Mouse (Mus musculus) cerebellum, postnatal 10 days (tissue): ENCODE results near the gene Ksr2.

Source experiments
- DNase-seq, 2 experiments: peaks; one replicate each; pipeline ENCODE4 v3.0.0; 2021; ENCODE audit warnings: mixed read lengths in 2 of 2

The Ksr2 gene

GRCm38 (mm10) chr5:117628351-117628750, 214.6 kb downstream of the Ksr2 start:
- peak; percentile 64 to 76 for DNase-seq

DNA sequence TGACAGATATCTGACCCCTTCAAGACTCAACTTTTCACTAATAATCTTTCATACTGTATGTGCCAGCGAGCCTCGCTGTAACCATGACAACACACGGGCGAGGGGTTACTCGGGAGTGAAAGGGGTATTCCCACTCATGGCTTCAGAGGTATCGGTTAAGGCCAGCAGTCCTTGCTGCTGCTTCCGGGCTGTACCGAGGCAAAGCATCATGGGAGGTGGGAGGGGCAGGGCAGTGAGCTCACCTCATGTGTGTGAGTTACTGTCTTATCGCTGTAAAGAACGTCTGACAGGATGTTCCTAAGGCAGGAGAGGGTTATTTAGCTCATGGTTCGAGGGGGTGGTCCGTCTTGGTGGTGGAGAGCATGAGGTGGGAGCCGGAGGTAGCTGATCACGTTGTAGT, 215.8 kb downstream of the Ksr2 start:
- DNase-seq: no peak

DNA sequence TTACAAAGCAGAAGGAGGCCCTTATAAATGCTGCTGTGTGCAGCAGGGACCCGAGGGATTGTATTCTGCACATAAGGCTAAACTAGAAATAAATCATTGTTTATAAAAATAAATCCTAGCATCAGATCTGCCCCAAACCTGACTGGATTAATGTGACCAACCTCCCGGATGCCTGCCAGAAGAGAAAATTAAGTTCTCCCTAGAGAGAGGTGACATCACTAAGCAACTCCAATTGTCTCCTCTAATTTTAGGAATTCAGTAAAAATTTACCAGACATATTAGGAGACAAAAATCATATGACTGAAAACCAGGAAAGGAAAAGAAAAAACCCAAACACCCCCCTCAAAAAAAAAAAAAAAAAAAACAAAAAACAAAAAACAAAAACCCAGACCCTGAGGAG, 221.4 kb downstream of the Ksr2 start:
- no peak for DNase-seq

GRCm38 (mm10) chr5:117635838-117636237, 222.0 kb downstream of the Ksr2 start:
- no peak for DNase-seq

- no peak for DNase-seq
Measured at GRCm38 (mm10) chr5:117641585-117641984, 227.8 kb downstream of the Ksr2 start.

DNA sequence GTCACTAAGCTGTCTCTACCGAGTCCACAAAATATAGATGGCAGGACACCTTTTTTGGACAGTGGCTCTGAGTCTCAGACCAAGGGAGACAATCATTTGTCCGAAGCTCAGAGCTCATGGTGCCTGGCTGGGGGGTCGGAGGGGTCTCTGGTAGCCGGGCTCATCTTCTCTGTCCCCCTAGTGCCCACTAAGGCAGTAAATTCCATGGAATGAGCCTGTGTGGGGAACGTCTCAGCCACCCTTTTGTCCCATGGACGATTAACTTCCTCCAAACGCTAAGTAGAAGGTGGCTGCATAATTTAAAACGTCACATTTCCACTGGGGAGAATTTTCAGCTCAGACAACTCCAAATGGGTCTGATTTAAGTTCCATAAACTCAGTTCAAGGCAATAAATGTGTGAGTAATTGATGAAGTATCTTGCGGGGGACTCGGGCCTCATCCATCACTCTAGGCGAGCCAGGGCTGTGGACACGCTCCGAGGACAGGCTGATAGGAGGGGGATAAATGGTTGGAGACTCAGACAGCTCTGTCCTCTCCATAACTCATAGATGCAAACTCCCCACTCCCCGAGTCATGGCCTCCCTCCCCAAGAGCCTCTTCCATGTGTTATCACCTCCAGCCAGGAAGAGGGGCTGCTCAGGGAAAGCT, 237.6 kb downstream of the Ksr2 start:
- no peak for DNase-seq

- DNase-seq: no peak
Measured at GRCm38 (mm10) chr5:117658641-117659040, 244.8 kb downstream of the Ksr2 start.

DNA sequence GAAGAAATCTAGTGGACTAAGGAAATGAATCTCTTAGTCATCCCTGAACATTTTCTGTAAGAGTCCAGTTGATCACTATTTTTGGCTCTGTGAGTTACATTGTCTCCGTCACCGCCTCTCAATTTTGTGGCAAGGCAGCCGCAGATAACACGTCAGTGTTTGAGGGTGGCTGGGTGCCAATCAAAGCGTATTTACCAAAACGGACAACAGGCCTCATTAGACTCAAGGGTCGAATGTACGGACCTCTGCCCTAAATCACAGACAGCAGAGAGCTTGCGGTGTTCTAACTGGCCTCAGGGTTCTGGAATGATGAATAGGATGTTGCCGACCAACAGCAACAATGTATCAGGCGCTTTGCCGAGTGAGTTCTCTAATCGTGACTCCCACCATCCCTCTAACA, 245.8 kb downstream of the Ksr2 start:
- DNase-seq: no peak

DNA sequence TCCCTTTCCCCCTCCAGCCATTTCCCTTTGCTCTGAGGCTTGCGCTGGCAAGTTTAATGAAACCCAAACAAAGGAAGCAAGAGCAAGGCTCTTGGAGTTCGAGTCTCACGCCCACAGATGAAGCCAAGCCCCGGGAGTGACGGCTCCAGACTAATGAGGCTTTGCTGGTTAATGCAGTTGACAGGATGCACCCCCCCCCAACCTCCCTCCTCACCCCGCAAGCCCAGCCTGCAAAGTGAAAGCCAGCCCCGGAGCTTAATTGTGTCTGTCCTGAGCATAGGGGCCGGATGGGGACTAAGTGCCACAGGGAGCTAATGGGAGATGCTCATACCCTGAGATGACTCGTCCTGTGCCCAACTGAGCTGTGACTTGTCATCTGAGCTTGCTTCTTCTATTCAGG, 251.4 kb downstream of the Ksr2 start:
- DNase-seq: no peak

DNA sequence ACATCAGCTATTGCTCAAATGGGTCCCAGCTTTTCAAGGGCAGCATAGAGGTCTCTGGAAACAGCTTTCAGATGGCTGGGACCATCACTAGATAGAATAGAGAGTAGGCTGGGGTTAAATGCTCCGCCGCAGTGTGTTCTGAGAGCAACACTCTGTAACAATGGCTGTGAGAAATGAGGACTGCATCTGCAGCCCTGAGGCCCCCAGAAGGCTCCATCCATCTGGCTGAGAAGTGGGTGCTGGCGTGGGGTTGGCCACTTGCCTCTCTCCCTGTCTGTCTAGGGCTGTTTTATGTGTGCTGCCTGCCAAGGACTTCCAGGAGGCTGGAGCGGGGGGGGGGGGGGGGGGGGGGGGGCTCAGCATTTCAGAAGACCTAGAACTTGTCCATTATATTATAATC, 253.5 kb downstream of the Ksr2 start:
- peak; percentile 50 to 74 for DNase-seq

DNA sequence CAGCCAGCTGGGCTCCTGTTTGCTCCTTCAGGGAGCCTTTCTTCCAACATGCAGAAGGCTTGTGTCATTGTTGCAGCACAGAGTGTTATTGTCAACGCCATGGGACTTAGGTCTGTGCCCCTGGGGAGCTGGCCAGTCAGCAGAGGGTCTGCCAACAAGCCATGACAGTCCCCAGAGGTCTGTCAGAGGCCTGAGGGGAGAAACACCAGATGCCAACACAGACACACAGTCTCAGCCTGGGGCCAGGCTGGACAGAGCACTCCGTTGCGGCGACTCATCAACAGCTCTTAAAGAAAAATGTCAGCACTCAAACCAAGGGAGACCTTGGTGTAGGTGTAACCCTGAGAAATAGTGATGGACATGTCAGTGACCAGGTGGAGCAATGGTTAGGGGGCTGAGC, 255.5 kb downstream of the Ksr2 start:
- no peak for DNase-seq

DNA sequence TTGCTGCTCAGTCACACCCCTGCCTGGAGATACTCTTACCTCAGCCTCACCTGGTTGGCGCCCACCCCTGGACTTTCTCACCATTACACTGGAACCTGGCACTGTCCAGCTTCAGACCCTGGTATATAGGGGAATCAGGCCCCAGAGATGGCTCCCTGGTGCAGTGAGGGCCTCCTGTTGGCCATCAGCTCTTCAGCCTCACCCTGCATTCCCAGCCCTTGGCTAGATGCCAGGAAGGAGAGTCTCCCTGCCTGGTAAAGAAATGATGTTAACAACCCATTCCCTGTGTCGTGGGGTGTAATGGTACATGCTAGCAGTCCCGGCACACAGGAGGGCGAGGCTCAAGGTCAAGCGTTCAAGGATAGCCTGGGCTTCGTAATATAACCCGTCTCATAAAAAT, 256.0 kb downstream of the Ksr2 start:
- peak; percentile 31 to 36 for DNase-seq

DNA sequence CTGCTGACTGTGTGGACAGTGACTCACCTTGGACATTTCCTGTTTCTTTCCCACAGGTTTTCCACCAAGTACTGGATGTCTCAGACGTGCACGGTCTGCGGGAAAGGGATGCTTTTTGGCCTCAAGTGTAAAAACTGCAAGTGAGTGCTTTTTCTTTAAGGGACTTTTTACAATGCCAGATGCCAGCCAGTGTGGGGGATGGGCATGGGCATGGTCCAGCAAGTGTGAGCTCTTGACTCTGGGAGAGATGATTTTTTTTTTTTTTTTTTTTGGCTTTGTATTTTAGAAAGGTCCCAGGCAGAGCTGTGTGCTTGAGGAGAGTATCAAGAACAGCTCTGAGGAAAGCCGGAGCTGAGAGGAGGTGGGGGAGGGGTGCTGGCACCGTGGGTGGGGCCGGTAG, 257.6 kb downstream of the Ksr2 start:
- peak; percentile 50 to 52 for DNase-seq

DNA sequence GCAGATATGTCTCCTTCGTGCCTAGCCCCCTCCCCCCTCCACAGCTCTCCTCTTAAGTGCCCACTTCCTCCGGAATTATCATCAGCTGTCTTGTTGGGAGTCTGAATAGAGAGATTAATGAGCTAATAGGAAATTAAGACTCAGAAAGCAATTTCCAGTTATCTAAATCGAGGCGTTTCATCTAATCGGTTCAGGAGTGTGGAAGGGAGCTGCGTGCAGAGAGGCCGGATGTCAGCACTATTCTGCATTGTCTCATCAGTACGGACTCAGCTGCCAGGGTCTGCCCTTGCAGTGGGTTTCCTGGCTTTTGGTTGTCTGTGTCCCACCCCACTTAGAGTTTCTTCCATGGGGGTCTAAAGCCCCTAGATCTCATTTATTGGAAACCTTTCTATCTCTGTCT, 262.0 kb downstream of the Ksr2 start:
- no peak for DNase-seq

DNA sequence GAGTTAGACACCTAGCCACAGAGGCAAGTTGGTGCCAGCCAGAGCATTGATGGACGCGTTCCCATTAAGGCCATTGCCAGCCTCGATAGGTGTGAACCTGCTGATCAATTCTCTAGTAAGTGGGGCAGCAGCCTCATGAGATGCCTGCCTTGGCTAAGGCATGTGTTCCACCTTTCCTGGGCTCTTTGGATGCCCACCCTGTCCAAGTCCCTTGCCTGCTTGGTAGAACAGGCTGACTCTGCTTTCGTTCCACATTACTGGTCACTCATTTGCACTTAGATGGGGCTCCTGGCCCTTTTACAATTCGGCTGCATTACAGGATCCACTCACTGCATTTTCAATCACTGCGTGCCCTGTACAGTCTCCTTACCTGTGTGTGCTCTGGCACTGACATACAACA, 263.4 kb downstream of the Ksr2 start:
- DNase-seq: no peak

- DNase-seq: no peak
Measured at GRCm38 (mm10) chr5:117678371-117678770, 264.6 kb downstream of the Ksr2 start.

DNA sequence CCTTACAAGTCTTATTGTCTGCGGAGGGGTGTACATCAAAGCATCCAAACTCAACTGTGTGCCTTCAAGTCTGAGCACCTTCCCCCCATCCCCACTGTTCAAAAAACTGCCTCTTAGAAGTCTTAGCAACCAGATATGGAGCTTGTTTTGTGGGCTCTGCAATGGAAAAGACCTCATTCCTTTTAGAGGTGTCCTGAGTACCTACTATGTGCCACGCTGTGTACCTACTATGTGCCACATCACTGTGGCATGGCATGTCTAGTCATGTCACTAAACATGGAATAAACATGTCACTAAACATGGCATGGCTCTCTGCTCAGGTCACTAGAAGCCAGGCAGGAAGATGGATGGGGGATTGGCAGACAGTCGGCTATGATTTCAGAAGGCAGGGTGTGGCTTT, 268.4 kb downstream of the Ksr2 start:
- no peak for DNase-seq

GRCm38 (mm10) chr5:117684491-117684890, 270.7 kb downstream of the Ksr2 start:
- no peak for DNase-seq

DNA sequence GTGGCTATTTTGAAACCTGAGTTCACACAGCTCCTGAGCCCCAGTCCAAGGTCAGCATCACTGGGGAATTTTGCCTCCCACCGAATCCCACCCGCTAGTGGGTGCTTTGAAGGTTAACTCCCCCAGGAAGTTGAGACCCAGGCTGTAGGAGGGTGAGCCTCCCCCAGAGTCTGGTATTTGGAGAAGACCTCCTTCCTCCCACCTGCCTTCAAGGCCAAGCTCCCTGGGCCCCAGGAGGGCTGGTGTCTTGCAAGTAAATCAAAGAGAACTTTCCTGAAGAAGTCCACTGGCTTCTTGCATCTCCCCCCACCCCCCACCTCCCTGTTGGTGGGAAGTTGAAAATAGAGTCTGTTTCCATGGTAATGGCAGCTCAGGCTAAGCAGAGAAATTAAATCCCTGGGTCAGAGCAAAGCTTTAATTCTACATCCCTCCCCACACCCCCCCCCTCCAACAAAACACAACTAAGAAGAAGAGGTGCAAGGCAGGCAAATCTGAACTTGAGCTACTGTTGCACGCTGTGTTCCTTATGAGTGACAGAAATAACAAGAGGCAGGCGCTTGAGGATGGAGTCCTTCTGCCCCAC, 274.1 kb downstream of the Ksr2 start:
- DNase-seq: no peak

DNA sequence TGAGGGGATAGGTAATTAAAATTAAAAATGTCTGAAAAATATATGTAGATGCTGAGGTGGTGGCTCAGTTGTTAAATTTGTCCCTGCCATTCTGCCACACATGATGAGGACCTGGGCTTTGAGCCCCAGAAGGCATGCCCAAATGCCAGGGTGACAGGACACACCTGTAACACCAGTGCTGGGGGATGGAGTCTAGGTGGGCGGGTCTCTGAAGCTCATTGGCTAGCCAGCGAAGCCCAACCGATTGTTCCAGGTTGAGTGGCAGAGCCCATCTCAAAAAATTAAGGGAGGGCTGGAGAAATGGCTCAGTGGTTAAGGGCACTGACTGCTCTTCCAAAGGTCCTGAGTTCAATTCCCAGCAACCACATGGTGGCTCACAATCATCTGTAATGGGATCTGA, 274.9 kb downstream of the Ksr2 start:
- DNase-seq: no peak

- peak; percentile 33 to 35 for DNase-seq
Measured at GRCm38 (mm10) chr5:117689840-117690239, 276.0 kb downstream of the Ksr2 start.

GRCm38 (mm10) chr5:117691271-117691670, 277.5 kb downstream of the Ksr2 start:
- no peak for DNase-seq

DNA sequence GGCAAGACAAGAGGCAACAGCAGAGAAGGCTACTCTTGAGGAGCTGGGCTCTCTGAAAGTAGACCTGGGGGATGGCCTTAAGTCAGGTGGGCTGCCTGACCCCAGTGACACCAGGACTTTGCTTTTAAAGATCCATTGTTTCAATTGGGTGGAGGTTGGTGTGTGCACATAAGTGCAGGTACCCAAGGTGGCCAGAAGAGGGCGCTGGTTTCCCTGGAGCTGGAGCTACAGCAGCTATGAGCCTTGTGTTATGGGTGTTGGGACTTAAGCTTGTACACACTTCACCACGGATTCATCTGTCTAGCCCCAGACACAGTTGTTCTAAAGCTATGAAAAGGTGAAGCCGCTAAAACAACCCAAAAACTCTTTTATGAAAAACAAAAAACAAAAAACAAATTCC, 279.8 kb downstream of the Ksr2 start:
- no peak for DNase-seq

DNA sequence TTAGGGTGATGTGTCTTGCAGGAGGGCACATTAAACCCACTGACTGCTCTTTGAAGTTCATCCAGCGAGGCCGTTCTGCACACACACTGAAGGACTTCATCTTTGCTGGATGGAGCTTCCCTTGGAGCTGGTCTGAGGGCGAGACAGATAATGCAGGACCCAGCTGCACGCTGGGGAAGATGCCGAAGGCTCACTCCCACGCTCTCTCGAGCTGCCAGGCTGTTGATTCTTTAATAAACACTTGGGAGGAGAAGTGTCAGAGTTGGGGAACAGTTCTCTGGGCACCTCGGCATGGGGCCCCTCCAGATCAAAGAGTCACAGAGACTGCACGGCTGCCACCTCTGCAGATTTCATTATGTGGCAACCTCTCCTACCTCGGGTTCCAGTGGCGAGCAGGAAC, 280.8 kb downstream of the Ksr2 start:
- DNase-seq: no peak

- peak; percentile 82 to 86 for DNase-seq
Measured at GRCm38 (mm10) chr5:117696366-117696765, 282.6 kb downstream of the Ksr2 start.
